Mouse (Mus musculus) intestine, postnatal 0 days (tissue): Measurements from ENCODE around the gene Kras. TPM values are rescaled to one million over a fixed set of nuclear protein-coding genes. Genes with fewer than 3 reads are reported as not detected.

ENCODE experiments used
- ATAC-seq: fragments of 200-750 bp; cut with Nextera tagmentation; 2 replicates; pipeline ENCODE4 v1.8.0; 2017; ENCODE audit warnings: mild to moderate bottlenecking, moderate TSS enrichment, moderate library complexity
- H3K27ac ChIP-seq: fragments of 300-500 bp; sonication (generic); 2 replicates; pipeline ENCODE4 v1.5.1; 2014; ENCODE audit warnings: mild to moderate bottlenecking, low read depth, low read length, moderate library complexity
- H3K27me3 ChIP-seq: fragments of 300-500 bp; sonication (generic); replicated peaks from 2 replicates; pipeline ENCODE4 v1.6.1; 2014; ENCODE audit warnings: low read length, mixed read lengths; ENCODE audit not compliant: control insufficient read depth, insufficient read depth
- H3K36me3 ChIP-seq: fragments of 300-500 bp; sonication (generic); 2 replicates; pipeline ENCODE4 v1.6.1; 2014; ENCODE audit warnings: mild to moderate bottlenecking, moderate library complexity; ENCODE audit not compliant: control insufficient read depth, insufficient read depth
- H3K4me1 ChIP-seq: fragments of 300-500 bp; sonication (generic); replicated peaks from 2 replicates; pipeline ENCODE4 v1.6.1; 2014; ENCODE audit warnings: antibody characterized with exemption, low read length, mixed read lengths; ENCODE audit not compliant: control insufficient read depth, insufficient read depth
- H3K4me2 ChIP-seq: fragments of 300-500 bp; sonication (generic); replicated peaks from 2 replicates; pipeline ENCODE4 v1.6.1; 2014; ENCODE audit warnings: low read depth, mild to moderate bottlenecking, moderate library complexity
- H3K4me3 ChIP-seq: fragments of 300-500 bp; sonication (generic); 2 replicates; pipeline ENCODE4 v1.5.1; 2014; ENCODE audit warnings: low read depth, low read length
- H3K9ac ChIP-seq: fragments of 300-500 bp; sonication (generic); 2 replicates; pipeline ENCODE4 v1.6.1; 2014; ENCODE audit warnings: mild to moderate bottlenecking, low read depth, low read length
- H3K9me3 ChIP-seq: fragments of 300-500 bp; sonication (generic); 2 replicates; pipeline ENCODE4 v1.6.1; 2016; ENCODE audit warnings: mixed run types; ENCODE audit not compliant: control insufficient read depth
- CTCF ChIP-seq: sonication (generic); IDR thresholded peaks from 2 replicates; pipeline ENCODE4 v1.5.1; 2016; ENCODE audit warnings: low read depth, mild to moderate bottlenecking, control low read depth, antibody characterized with exemption, moderate library complexity
- WGBS: fragments of 180-500 bp; shearing (Covaris S2); extraction: QIAGEN DNeasy Blood & Tissue Kit; methylation state at CpG from one replicate; pipeline ENCODE4 v1.1.7; 2014; 5-methylcytosine and 5-hydroxymethylcytosine counted together
- polyA plus RNA-seq: library from polyadenylated mRNA; unstranded; fragments of >200 nt; fragmentation: Nextera tagmentation; extraction: Ambion mirVana; gene quantifications from 2 replicates; pipeline ENCODE4 v1.2.1, GENCODE M21; 2015

Gene Kras
- polyA plus RNA-seq, 1 experiment from 2014 or later = 64.2 TPM

- no peaks in the 10 kb centered on the region for H3K36me3 ChIP-seq
- peak overlapping the region; percentile 80 for H3K4me2 ChIP-seq
- H3K4me3 ChIP-seq = peak overlapping the region; percentile 82
- no peak for TF ChIP-seq CTCF
- H3K4me1 ChIP-seq = peaks cover 9% of the 10 kb centered on the region
- H3K9ac ChIP-seq = peak overlapping the region; percentile 95
- H3K27ac ChIP-seq = 0 out of 2 replicates have a peak overlapping the region, but pooled peaks have one; percentile 93
- WGBS = 8% methylated on average over 16 of the region's 16 CpGs
- no peaks in the 10 kb centered on the region for H3K9me3 ChIP-seq
- H3K27me3 ChIP-seq = no peaks in the 10 kb centered on the region
- no peak; the same call in 1 of the 2 replicates for ATAC-seq
Measured at GRCm38 (mm10) chr6:145250820-145251219, 781 bp upstream of the Kras start.

- peak; percentile 67 for ATAC-seq
- peaks cover 9% of the 10 kb centered on the region for H3K4me1 ChIP-seq
- WGBS = under 1% methylated on average over 88 of the region's 124 CpGs
- peak overlapping the region; percentile 95 for H3K9ac ChIP-seq
- H3K9me3 ChIP-seq = no peaks in the 10 kb centered on the region
- peak overlapping the region; percentile 82 for H3K4me3 ChIP-seq
- TF ChIP-seq CTCF = no peak
- H3K27me3 ChIP-seq = no peaks in the 10 kb centered on the region
- H3K27ac ChIP-seq = peak overlapping the region; percentile 93
- H3K4me2 ChIP-seq = peak overlapping the region; percentile 80
- no peaks in the 10 kb centered on the region; the same call in 1 of the 2 replicates for H3K36me3 ChIP-seq
Measured at GRCm38 (mm10) chr6:145249291-145250184, 501 bp downstream of the Kras start.

GRCm38 (mm10) chr6:145247886-145248285 is 2.2 kb downstream of the Kras start:
- H3K36me3 ChIP-seq = no peaks in the 10 kb centered on the region; the same call in 1 of the 2 replicates
- TF ChIP-seq CTCF = no peak
- whole genome bisulfite sequencing = 46% methylated on average over 3 of the region's 3 CpGs
- no peaks in the 10 kb centered on the region for H3K27me3 ChIP-seq
- H3K9me3 ChIP-seq = no peaks in the 10 kb centered on the region
- no peak for ATAC-seq
- no peak overlapping the region for H3K27ac ChIP-seq
- H3K4me2 ChIP-seq = peak overlapping the region; percentile 80; the same call in 1 of the 2 replicates
- no peak overlapping the region for H3K9ac ChIP-seq
- H3K4me1 ChIP-seq = peaks cover 9% of the 10 kb centered on the region
- no peak overlapping the region for H3K4me3 ChIP-seq

DNA sequence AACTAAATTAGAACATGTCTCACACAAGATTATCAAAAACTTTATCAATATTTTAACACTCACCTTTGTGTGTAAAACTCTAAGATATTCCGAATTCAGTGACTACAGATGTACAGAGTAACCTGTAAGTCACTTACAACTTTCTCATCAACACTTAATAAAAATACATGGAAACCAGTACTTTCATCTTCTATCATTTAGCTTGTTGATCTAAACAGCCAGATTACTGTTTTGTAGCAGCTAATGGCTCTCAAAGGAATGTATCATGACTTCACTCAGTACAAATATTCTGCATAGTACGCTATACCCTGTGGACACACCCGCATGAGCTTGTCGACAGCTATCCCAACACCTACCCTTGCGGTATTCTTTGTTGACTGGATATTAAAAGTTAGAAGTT is 3.2 kb downstream of the Kras start:
- no peak overlapping the region for H3K27ac ChIP-seq
- no peak for ATAC-seq
- H3K9ac ChIP-seq = no peak overlapping the region
- H3K9me3 ChIP-seq = no peaks in the 10 kb centered on the region
- TF ChIP-seq CTCF = no peak
- WGBS = 79% methylated on average over 5 of the region's 5 CpGs
- H3K4me1 ChIP-seq = peaks cover 9% of the 10 kb centered on the region
- H3K36me3 ChIP-seq = no peaks in the 10 kb centered on the region; the same call in 1 of the 2 replicates
- no peak overlapping the region for H3K4me3 ChIP-seq
- H3K4me2 ChIP-seq = no peak overlapping the region
- H3K27me3 ChIP-seq = no peaks in the 10 kb centered on the region

DNA sequence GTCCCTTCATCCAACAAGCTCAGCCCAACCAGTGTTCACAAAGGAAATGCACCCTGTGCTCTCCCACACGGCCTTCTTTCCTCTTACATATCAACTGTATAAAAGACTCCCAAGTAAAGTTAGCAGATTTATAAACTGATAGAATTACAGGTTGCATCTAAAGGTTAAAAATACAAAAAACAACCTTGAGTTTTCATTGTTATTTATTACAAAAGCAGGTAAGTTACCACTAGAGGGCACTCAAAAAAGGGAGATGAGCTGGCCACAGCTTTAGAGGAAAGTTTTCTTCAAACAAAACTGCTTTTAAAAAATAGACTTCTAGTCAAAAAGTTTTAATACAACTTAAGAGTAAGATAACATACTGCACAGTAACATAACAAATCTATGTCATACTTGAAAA is 7.5 kb downstream of the Kras start:
- no peak for ATAC-seq
- no peaks in the 10 kb centered on the region for H3K27me3 ChIP-seq
- no peak overlapping the region for H3K9ac ChIP-seq
- H3K9me3 ChIP-seq = no peaks in the 10 kb centered on the region
- peaks cover 4% of the 10 kb centered on the region for H3K36me3 ChIP-seq
- peak; percentile 71 for TF ChIP-seq CTCF
- H3K4me1 ChIP-seq = no peaks in the 10 kb centered on the region
- H3K4me2 ChIP-seq = no peak overlapping the region
- WGBS = 40% methylated on average over 1 of the region's 1 CpGs
- H3K4me3 ChIP-seq = no peak overlapping the region
- H3K27ac ChIP-seq = no peak overlapping the region

- no peaks in the 10 kb centered on the region for H3K9me3 ChIP-seq
- H3K9ac ChIP-seq = no peak overlapping the region
Measured at GRCm38 (mm10) chr6:145240285-145240684, 9.8 kb downstream of the Kras start.

More at GRCm38 (mm10) chr6:145240285-145240684, 9.8 kb downstream of the Kras start:
- H3K4me3 ChIP-seq = no peak overlapping the region
- H3K4me2 ChIP-seq = no peak overlapping the region
- H3K4me1 ChIP-seq = no peaks in the 10 kb centered on the region
- 84% methylated on average over 6 of the region's 6 CpGs for WGBS
- no peak for ATAC-seq
- no peak overlapping the region for H3K27ac ChIP-seq
- peaks cover 4% of the 10 kb centered on the region for H3K36me3 ChIP-seq
- H3K27me3 ChIP-seq = no peaks in the 10 kb centered on the region
- TF ChIP-seq CTCF = no peak
